Mouse (Mus musculus) lung, embryonic 14.5 days (tissue): ENCODE results near the gene Opalin. TPM values are rescaled to one million over a fixed set of nuclear protein-coding genes. Genes with fewer than 3 reads are reported as not detected.
A peak's percentile ranks its signal among the peaks of the same experiment; 100 is the strongest.

Experiments used
- ATAC-seq: fragments of 200-750 bp; cut with Nextera tagmentation; 2 replicates; pipeline ENCODE4 v1.8.0; 2017; ENCODE audit warnings: mild to moderate bottlenecking, moderate TSS enrichment, moderate library complexity; ENCODE audit not compliant: insufficient read depth
- DNase-seq: peaks from one replicate; pipeline ENCODE4 v3.0.0-alpha.2; 2015
- H3K27ac ChIP-seq: fragments of 300-500 bp; sonication (generic); 2 replicates; pipeline ENCODE4 v1.5.1; 2014; ENCODE audit warnings: low read depth, mild to moderate bottlenecking, moderate library complexity
- H3K27me3 ChIP-seq: fragments of 300-500 bp; sonication (generic); 2 replicates; pipeline ENCODE4 v1.6.1; 2014; ENCODE audit warnings: low read length, control low read depth; ENCODE audit not compliant: insufficient read depth
- H3K36me3 ChIP-seq: fragments of 300-500 bp; sonication (generic); 2 replicates; pipeline ENCODE4 v1.6.1; 2014; ENCODE audit warnings: control low read depth; ENCODE audit not compliant: insufficient read depth
- H3K4me1 ChIP-seq: fragments of 300-500 bp; sonication (generic); 2 replicates; pipeline ENCODE4 v1.6.1; 2014; ENCODE audit warnings: antibody characterized with exemption, control low read depth; ENCODE audit not compliant: insufficient read depth
- H3K4me2 ChIP-seq: fragments of 300-500 bp; sonication (generic); 2 replicates; pipeline ENCODE4 v1.6.1; 2014; ENCODE audit warnings: mild to moderate bottlenecking
- H3K4me3 ChIP-seq: fragments of 300-500 bp; sonication (generic); 2 replicates; pipeline ENCODE4 v1.5.1; 2014; ENCODE audit warnings: low read depth, low read length
- H3K9ac ChIP-seq: fragments of 300-500 bp; sonication (generic); 2 replicates; pipeline ENCODE4 v1.6.1; 2014
- H3K9me3 ChIP-seq: fragments of 300-500 bp; sonication (generic); 2 replicates; pipeline ENCODE4 v1.6.1; 2016; ENCODE audit warnings: low read depth, low read length, control low read depth
- CTCF ChIP-seq: IDR thresholded peaks from 2 replicates; pipeline ENCODE4 v1.5.1; 2016; ENCODE audit warnings: antibody characterized with exemption, low read depth
- WGBS: fragments of 180-500 bp; shearing (Covaris S2); extraction: QIAGEN DNeasy Blood & Tissue Kit; methylation state at CpG from one replicate; pipeline ENCODE4 v1.1.7; 2014; 5-methylcytosine and 5-hydroxymethylcytosine counted together
- polyA plus RNA-seq: library from polyadenylated mRNA; unstranded; fragments of >200 nt; fragmentation: Nextera tagmentation; extraction: Ambion mirVana; gene quantifications from 2 replicates; pipeline ENCODE4 v1.2.1, GENCODE M21; 2014

Opalin gene
- not detected in 2 replicates for polyA plus RNA-seq

- TF ChIP-seq CTCF = no peak
- DNase-seq = no peak
- Histone ChIP-seq H3K36me3 (no peaks in the 10 kb centered on the region), H3K4me3 (no peak within 1 kb of the TSS), H3K27ac (no peak within 1 kb of the TSS), H3K27me3 (no peaks in the 10 kb centered on the region), H3K9me3 (no peaks in the 10 kb centered on the region), H3K4me2 (no peak within 1 kb of the TSS), H3K9ac (no peak within 1 kb of the TSS), H3K4me1 (no peaks in the 10 kb centered on the region)
- WGBS = 75% methylated on average over 3 of the region's 3 CpGs
- no peak for ATAC-seq
Observed at GRCm38 (mm10) chr19:41076906-41077305, at the start of gene Opalin. TSS of gene Opalin (minus strand) at chr19:41077113.

DNA sequence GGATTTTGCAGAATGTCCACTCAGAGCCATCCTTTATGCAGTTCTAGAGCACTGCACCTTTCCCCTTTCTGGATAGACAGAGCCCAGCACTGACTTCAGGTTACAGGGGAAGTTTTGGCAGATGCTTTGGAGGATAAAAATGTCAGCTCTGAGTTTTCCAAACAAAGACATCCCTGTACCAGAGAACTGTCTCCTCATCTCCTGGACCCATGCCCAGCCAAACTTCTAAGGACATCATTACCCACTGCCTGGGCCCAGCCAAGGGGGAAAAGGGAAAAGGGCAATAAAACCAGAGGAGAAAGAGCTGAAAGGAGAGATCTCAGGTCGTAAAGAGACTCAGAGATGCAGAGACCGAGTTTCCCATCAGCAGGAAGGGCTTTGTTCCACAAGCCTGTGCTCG is 46.1 kb upstream of the Opalin start:
- no peak for TF ChIP-seq CTCF
- H3K27ac ChIP-seq = no peak overlapping the region
- H3K4me1 ChIP-seq = 0 out of 2 replicates have a peak, but pooled peaks cover 2% of the 10 kb centered on the region
- H3K27me3 ChIP-seq = no peaks in the 10 kb centered on the region
- H3K36me3 ChIP-seq = no peaks in the 10 kb centered on the region
- H3K9ac ChIP-seq = no peak overlapping the region
- ATAC-seq (no peak), DNase-seq (no peak)
- H3K4me3 ChIP-seq = no peak overlapping the region
- WGBS = 67% methylated on average over 3 of the region's 3 CpGs
- no peak overlapping the region for H3K4me2 ChIP-seq
- H3K9me3 ChIP-seq = no peaks in the 10 kb centered on the region

GRCm38 (mm10) chr19:41119924-41120323 is 43.0 kb upstream of the Opalin start:
- no peaks in the 10 kb centered on the region for H3K36me3 ChIP-seq
- 0 out of 2 replicates have a peak, but pooled peaks cover 2% of the 10 kb centered on the region for H3K4me1 ChIP-seq
- no peaks in the 10 kb centered on the region for H3K9me3 ChIP-seq
- 78% methylated on average over 13 of the region's 13 CpGs for WGBS
- TF ChIP-seq CTCF = no peak
- no peak overlapping the region for H3K9ac ChIP-seq
- ATAC-seq = no peak
- H3K4me3 ChIP-seq = no peak overlapping the region
- H3K27ac ChIP-seq = no peak overlapping the region
- DNase-seq = peak; percentile 24
- no peak overlapping the region for H3K4me2 ChIP-seq
- no peaks in the 10 kb centered on the region for H3K27me3 ChIP-seq

GRCm38 (mm10) chr19:41118346-41118745 is 41.4 kb upstream of the Opalin start:
- Histone ChIP-seq H3K4me1 (0 out of 2 replicates have a peak, but pooled peaks cover 2% of the 10 kb centered on the region), H3K27ac (no peak overlapping the region), H3K9me3 (no peaks in the 10 kb centered on the region), H3K4me2 (no peak overlapping the region), H3K36me3 (no peaks in the 10 kb centered on the region), H3K4me3 (no peak overlapping the region), H3K9ac (no peak overlapping the region), H3K27me3 (no peaks in the 10 kb centered on the region)
- 26% methylated on average over 6 of the region's 6 CpGs for WGBS
- TF ChIP-seq CTCF = no peak
- ATAC-seq (peak; percentile 65), DNase-seq (peak; percentile 77)

GRCm38 (mm10) chr19:41117334-41117733 is 40.4 kb upstream of the Opalin start:
- Histone ChIP-seq H3K27me3 (no peaks in the 10 kb centered on the region), H3K4me3 (no peak overlapping the region), H3K4me2 (no peak overlapping the region), H3K27ac (no peak overlapping the region), H3K36me3 (no peaks in the 10 kb centered on the region), H3K9me3 (no peaks in the 10 kb centered on the region), H3K4me1 (0 out of 2 replicates have a peak, but pooled peaks cover 5% of the 10 kb centered on the region), H3K9ac (no peak overlapping the region)
- 78% methylated on average over 4 of the region's 4 CpGs for WGBS
- ATAC-seq (no peak), DNase-seq (no peak)
- no peak for TF ChIP-seq CTCF

DNA sequence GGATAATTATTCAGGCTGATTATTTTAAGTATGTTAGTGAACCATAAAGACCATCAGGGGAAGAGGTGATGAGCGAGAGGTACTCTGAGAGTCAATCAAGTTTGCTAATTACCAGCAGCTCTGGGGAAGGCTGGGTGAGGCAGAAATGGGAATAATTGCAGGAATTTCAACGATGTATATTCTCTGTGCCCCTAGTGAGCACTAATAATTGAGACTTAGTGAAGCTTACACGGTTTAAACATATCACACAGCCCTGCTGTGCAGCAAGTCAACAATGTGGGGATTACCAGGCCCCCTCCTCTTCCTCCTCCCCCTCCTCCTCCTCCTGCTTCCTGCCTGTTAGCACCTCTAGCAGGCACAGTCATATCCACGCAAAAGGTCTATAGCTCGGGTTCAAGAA is 37.7 kb upstream of the Opalin start:
- no peaks in the 10 kb centered on the region for H3K36me3 ChIP-seq
- H3K4me3 ChIP-seq = no peak overlapping the region
- no peak overlapping the region for H3K9ac ChIP-seq
- H3K27ac ChIP-seq = no peak overlapping the region
- H3K27me3 ChIP-seq = no peaks in the 10 kb centered on the region
- no peak for TF ChIP-seq CTCF
- 41% methylated on average over 5 of the region's 5 CpGs for WGBS
- H3K4me2 ChIP-seq = no peak overlapping the region
- ATAC-seq (no peak), DNase-seq (no peak)
- H3K4me1 ChIP-seq = 0 out of 2 replicates have a peak, but pooled peaks cover 5% of the 10 kb centered on the region
- no peaks in the 10 kb centered on the region for H3K9me3 ChIP-seq

GRCm38 (mm10) chr19:41113911-41114531 is 37.1 kb upstream of the Opalin start:
- Histone ChIP-seq H3K36me3 (no peaks in the 10 kb centered on the region), H3K4me1 (0 out of 2 replicates have a peak, but pooled peaks cover 5% of the 10 kb centered on the region), H3K27me3 (no peaks in the 10 kb centered on the region), H3K9ac (no peak overlapping the region), H3K27ac (no peak overlapping the region), H3K4me3 (no peak overlapping the region), H3K9me3 (no peaks in the 10 kb centered on the region), H3K4me2 (no peak overlapping the region)
- DNase-seq (no peak), ATAC-seq (no peak)
- WGBS = 63% methylated on average over 17 of the region's 17 CpGs
- TF ChIP-seq CTCF = no peak
